Mouse (Mus musculus) liver, postnatal 0 days (tissue): Measurements from ENCODE around the gene Bcdin3d. TPM values are rescaled to one million over a fixed set of nuclear protein-coding genes. Genes with fewer than 3 reads are reported as not detected.

Source experiments
- ATAC-seq: fragments of 200-750 bp; cut with Nextera tagmentation; 2 replicates; pipeline ENCODE4 v1.8.0; 2017; ENCODE audit warnings: mild to moderate bottlenecking, moderate library complexity
- DNase-seq: peaks from one replicate; pipeline ENCODE4 v3.0.0-alpha.2; 2016
- H3K27ac ChIP-seq: fragments of 300-500 bp; sonication (generic); 2 replicates; pipeline ENCODE4 v1.5.1; 2014; ENCODE audit warnings: antibody characterized with exemption, moderate library complexity, mild to moderate bottlenecking, low read depth
- H3K27me3 ChIP-seq: fragments of 300-500 bp; sonication (generic); 2 replicates; pipeline ENCODE4 v1.6.1; 2014; ENCODE audit warnings: low read length, control low read depth, mixed read lengths; ENCODE audit not compliant: insufficient read depth
- H3K36me3 ChIP-seq: fragments of 300-500 bp; sonication (generic); replicated peaks from 2 replicates; pipeline ENCODE4 v1.6.1; 2014; ENCODE audit warnings: mild to moderate bottlenecking, control low read depth, low read length, moderate library complexity, mixed read lengths; ENCODE audit not compliant: insufficient read depth
- H3K4me1 ChIP-seq: fragments of 300-500 bp; sonication (generic); 2 replicates; pipeline ENCODE4 v1.6.1; 2014; ENCODE audit warnings: antibody characterized with exemption, mild to moderate bottlenecking, control low read depth; ENCODE audit not compliant: insufficient read depth
- H3K4me2 ChIP-seq: fragments of 300-500 bp; sonication (generic); 2 replicates; pipeline ENCODE4 v1.6.1; 2014; ENCODE audit warnings: low read depth, mild to moderate bottlenecking, low read length, moderate library complexity, mixed read lengths
- H3K4me3 ChIP-seq: fragments of 300-500 bp; sonication (generic); 2 replicates; pipeline ENCODE4 v1.5.1; 2014; ENCODE audit warnings: low read depth, low read length
- H3K9ac ChIP-seq: fragments of 300-500 bp; sonication (generic); replicated peaks from 2 replicates; pipeline ENCODE4 v1.6.1; 2014; ENCODE audit warnings: mild to moderate bottlenecking, moderate library complexity
- H3K9me3 ChIP-seq: fragments of 300-500 bp; sonication (generic); 2 replicates; pipeline ENCODE4 v1.6.1; 2016; ENCODE audit warnings: mild to moderate bottlenecking, control low read depth, low read length, mixed read lengths
- CTCF ChIP-seq: sonication (generic); IDR thresholded peaks from 2 replicates; pipeline ENCODE4 v1.5.1; 2016; ENCODE audit warnings: antibody characterized with exemption, low read depth
- EP300 ChIP-seq: IDR thresholded peaks from 2 replicates; pipeline ENCODE4 v1.6.1; 2016; ENCODE audit warnings: antibody characterized with exemption, low read depth, mild to moderate bottlenecking
- WGBS: fragments of 180-500 bp; shearing (Covaris S2); extraction: QIAGEN DNeasy Blood & Tissue Kit; methylation state at CpG from one replicate; pipeline ENCODE4 v1.1.7; 2014; ENCODE audit not compliant: insufficient replicate concordance; 5-methylcytosine and 5-hydroxymethylcytosine counted together
- polyA plus RNA-seq: library from polyadenylated mRNA; unstranded; fragments of >200 nt; fragmentation: Nextera tagmentation; extraction: Ambion mirVana; gene quantifications from 2 replicates; pipeline ENCODE4 v1.2.1, GENCODE M21; 2015

The Bcdin3d gene
- polyA plus RNA-seq, 1 experiment from 2014 or later: 4.9 TPM

DNA sequence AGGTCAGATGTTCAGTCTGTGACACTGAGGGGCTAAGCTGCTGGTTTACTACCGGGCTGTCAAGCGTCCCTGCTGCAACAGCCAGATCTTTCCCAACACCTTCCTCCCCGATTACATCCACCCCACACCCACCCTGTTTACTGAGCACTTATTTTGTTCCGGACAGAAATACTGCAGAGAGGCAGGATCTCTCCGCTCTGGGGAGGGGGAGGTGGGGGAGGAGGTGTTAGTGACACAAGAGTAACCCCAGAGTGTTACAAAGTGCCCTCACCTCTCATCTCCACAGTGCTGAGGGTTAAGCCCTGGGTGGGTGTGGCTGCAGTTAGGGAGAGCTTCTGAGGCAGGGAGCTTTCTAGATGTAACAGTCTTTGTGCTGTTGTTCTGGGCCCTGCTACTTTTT is 25.8 kb upstream of the Bcdin3d start:
- no peak overlapping the region for H3K27ac ChIP-seq
- peak; percentile 24; the same call in 1 of the 2 replicates for ATAC-seq
- no peaks in the 10 kb centered on the region for H3K36me3 ChIP-seq
- DNase-seq: no peak
- no peak for TF ChIP-seq EP300
- no peak for TF ChIP-seq CTCF
- no peaks in the 10 kb centered on the region for H3K27me3 ChIP-seq
- 20% methylated on average over 5 of the region's 5 CpGs for WGBS
- H3K9me3 ChIP-seq: no peaks in the 10 kb centered on the region
- peaks cover 22% of the 10 kb centered on the region for H3K4me1 ChIP-seq
- no peak overlapping the region for H3K4me2 ChIP-seq
- no peak overlapping the region for H3K9ac ChIP-seq
- no peak overlapping the region for H3K4me3 ChIP-seq

DNA sequence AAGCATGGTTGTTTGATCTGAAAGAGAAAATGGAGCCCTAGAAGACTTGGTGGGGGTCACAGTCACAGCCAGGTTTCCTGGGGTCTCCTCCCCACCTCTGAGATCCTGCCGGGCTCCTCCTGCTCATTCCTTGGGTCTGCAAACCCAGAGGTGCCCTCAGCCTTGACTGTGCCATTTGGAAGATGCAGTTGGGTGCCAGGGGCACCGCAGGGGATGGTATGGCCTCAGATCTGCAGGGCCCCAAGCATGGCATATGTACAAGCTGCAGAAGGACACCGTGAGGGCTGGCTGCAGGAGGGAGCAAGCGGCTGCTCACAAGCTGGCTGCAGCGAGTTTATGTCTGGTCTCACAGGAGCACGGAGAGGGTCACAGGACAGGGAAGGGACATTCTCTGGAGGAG is 25.2 kb upstream of the Bcdin3d start:
- H3K4me3 ChIP-seq: no peak overlapping the region
- H3K9me3 ChIP-seq: no peaks in the 10 kb centered on the region
- peaks cover 18% of the 10 kb centered on the region for H3K4me1 ChIP-seq
- DNase-seq (no peak), ATAC-seq (no peak)
- no peaks in the 10 kb centered on the region for H3K27me3 ChIP-seq
- TF ChIP-seq CTCF (no peak), EP300 (no peak)
- H3K4me2 ChIP-seq: no peak overlapping the region
- 39% methylated on average over 6 of the region's 6 CpGs for WGBS
- H3K36me3 ChIP-seq: no peaks in the 10 kb centered on the region
- no peak overlapping the region for H3K27ac ChIP-seq
- H3K9ac ChIP-seq: no peak overlapping the region

DNA sequence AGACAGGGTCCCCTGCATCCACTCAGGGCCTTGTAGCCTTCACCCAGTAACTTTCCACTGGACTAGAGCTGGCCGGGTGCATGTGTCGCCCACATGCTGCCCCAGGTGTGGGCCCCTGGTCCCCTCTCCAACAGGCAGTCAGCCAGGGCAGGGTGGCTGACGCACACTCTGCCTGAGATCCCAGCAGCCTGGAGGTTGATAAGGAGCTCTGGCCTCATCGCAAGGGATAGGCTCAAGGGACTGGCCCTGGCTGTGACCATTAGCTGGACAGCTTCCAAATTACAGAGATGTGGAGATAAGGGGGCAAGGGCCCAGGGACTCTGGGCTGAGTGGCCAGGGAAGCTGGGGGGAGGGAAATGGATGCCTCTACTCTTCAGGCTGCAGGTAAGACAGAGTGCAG is 24.3 kb upstream of the Bcdin3d start:
- Histone ChIP-seq H3K9me3 (no peaks in the 10 kb centered on the region), H3K4me2 (no peak overlapping the region), H3K9ac (no peak overlapping the region), H3K4me1 (peaks cover 18% of the 10 kb centered on the region), H3K36me3 (no peaks in the 10 kb centered on the region), H3K27me3 (no peaks in the 10 kb centered on the region), H3K27ac (peak overlapping the region; percentile 71), H3K4me3 (no peak overlapping the region)
- ATAC-seq (peak; percentile 11; the same call in 1 of the 2 replicates), DNase-seq (no peak)
- WGBS: 38% methylated on average over 4 of the region's 4 CpGs
- TF ChIP-seq EP300: no peak
- no peak for TF ChIP-seq CTCF

DNA sequence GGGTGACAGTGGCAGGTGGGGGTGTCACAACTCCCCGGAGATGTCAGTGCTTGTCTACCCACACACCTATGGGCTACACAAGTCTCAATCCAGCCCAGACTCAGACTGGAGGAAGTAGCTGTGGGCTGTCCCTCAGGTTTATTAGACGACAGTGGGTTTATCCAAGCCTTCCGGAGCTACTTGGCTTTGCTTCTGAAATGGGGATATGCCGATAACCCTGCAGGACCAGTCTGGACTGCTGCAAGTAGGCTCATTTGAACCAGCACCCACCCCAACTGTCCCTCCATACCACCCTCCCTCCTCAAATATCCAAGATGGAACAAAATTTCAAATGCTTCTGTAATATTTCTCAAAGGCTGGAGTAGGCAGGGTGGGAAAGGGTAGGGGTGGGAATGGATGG is 23.8 kb upstream of the Bcdin3d start:
- DNase-seq (no peak), ATAC-seq (no peak)
- Histone ChIP-seq H3K27ac (peak overlapping the region; percentile 71), H3K4me3 (no peak overlapping the region), H3K4me1 (peaks cover 18% of the 10 kb centered on the region), H3K27me3 (no peaks in the 10 kb centered on the region), H3K9ac (no peak overlapping the region), H3K36me3 (no peaks in the 10 kb centered on the region), H3K4me2 (0 out of 2 replicates have a peak overlapping the region, but pooled peaks have one; percentile 6), H3K9me3 (no peaks in the 10 kb centered on the region)
- 56% methylated on average over 4 of the region's 4 CpGs for WGBS
- TF ChIP-seq CTCF: no peak
- TF ChIP-seq EP300: no peak

DNA sequence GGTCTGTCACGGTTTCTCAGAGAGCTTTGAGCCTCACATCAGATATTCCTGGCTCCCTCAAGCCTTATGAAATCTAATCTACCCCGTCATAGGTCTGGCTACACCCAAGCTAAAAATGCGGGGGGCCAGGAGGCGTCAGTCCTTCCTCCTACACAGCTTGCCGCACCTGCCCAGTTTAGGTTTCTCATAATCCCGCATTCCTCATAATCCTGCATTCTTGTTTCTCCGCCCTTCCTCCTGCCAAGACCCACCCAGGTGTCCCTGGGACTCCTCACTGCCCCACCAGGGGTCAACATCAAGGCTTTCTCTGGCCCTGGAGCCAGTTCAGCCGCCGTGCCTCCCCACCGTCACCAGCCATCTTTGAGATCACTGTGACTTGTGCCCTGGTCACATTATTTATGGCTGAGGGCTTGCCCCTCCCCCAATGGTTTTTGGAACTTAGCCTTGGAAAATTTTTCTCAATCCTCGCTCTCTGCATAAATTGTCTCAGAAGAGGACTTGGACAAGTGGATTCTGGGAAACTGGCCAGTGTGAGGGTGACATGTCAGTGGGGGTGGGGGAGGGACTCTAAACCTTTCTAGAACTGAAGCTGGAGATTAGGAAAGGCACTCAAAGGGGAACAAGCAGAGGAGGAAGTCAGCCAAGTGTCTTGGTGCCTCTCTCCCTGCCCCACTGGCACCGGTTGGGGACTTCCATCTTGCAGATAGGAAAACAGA is 23.2 kb upstream of the Bcdin3d start:
- H3K27ac ChIP-seq: peak overlapping the region; percentile 71
- peaks cover 18% of the 10 kb centered on the region for H3K4me1 ChIP-seq
- WGBS: 38% methylated on average over 12 of the region's 12 CpGs
- peak; percentile 22; the same call in 1 of the 2 replicates for ATAC-seq
- H3K9ac ChIP-seq: no peak overlapping the region
- no peak for DNase-seq
- no peaks in the 10 kb centered on the region for H3K9me3 ChIP-seq
- TF ChIP-seq CTCF (no peak), EP300 (no peak)
- no peaks in the 10 kb centered on the region for H3K27me3 ChIP-seq
- H3K36me3 ChIP-seq: no peaks in the 10 kb centered on the region
- H3K4me2 ChIP-seq: 0 out of 2 replicates have a peak overlapping the region, but pooled peaks have one; percentile 6
- H3K4me3 ChIP-seq: no peak overlapping the region

DNA sequence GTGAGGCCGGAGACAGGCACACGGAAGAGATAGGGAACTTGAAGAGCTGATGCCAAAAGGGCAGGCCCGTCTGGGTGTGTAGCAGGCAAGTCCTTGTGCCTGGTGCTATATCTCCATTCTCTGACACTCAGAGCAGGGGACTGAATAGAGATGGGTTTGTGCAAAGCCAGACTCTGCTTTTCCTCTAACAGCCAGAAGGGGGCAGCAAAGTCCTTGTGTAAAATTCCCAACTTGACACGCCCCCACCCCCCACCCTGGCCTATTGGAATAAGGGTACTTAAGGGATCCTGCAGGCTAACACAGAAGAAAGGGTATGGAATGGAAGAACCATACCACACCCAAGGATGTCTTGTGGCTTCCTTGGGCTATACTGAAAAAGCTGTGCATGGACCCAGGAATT is 22.5 kb upstream of the Bcdin3d start:
- WGBS: 15% methylated on average over 4 of the region's 4 CpGs
- Histone ChIP-seq H3K4me1 (peaks cover 16% of the 10 kb centered on the region), H3K27me3 (no peaks in the 10 kb centered on the region), H3K4me2 (no peak overlapping the region), H3K4me3 (no peak overlapping the region), H3K27ac (no peak overlapping the region), H3K9me3 (no peaks in the 10 kb centered on the region), H3K36me3 (no peaks in the 10 kb centered on the region), H3K9ac (no peak overlapping the region)
- no peak for ATAC-seq
- peak; percentile 52 for DNase-seq
- TF ChIP-seq CTCF (peak; percentile 82), EP300 (no peak)
